Mouse (Mus musculus): ENCODE measurements at regions not wholly inside any gene's neighbourhood (a gene's known extent, or its start where the extent isn't known, plus 50 kb on each side); places are given as distances from the start of the nearest gene placed in this dataset.

- ATAC-seq (replicated peaks; ENCODE audit: low FRiP score) (no peak), DNase-seq (ENCODE audit: low spot score) (no peak)
- no peak overlapping the region for H3K4me2 ChIP-seq
- H3K4me1 ChIP-seq (replicated peaks; ENCODE audit: control insufficient read depth, insufficient read depth, low read length), result no peaks in the 10 kb centered on the region
- 90% methylated on average over 1 of the region's 1 CpGs for WGBS
- H3K27me3 ChIP-seq (replicated peaks; ENCODE audit: control insufficient read depth, insufficient read depth, low read length), result no peaks in the 10 kb centered on the region
- no peak overlapping the region for H3K9ac ChIP-seq (ENCODE audit: low read depth, low read length)
- no peaks in the 10 kb centered on the region for H3K9me3 ChIP-seq (ENCODE audit: control insufficient read depth, low read length)
- H3K4me3 ChIP-seq (ENCODE audit: low read depth, low read length), result no peak overlapping the region
- no peaks in the 10 kb centered on the region for H3K36me3 ChIP-seq (ENCODE audit: control insufficient read depth, insufficient read depth, low read length)
- H3K27ac ChIP-seq (ENCODE audit: low read depth, low read length), result no peak overlapping the region
Observed at GRCm38 (mm10) chr10:108051637-108052036, 110.4 kb upstream of the Ppp1r12a start.

- DNase-seq (ENCODE audit: low spot score), result no peak
- 86% methylated on average over 2 of the region's 2 CpGs for WGBS
- H3K4me1 ChIP-seq (replicated peaks; ENCODE audit: control insufficient read depth, insufficient read depth, low read length), result no peaks in the 10 kb centered on the region
- H3K27me3 ChIP-seq (replicated peaks; ENCODE audit: control insufficient read depth, insufficient read depth, low read length), result no peaks in the 10 kb centered on the region
- no peak overlapping the region for H3K4me3 ChIP-seq (ENCODE audit: low read depth, low read length)
- no peaks in the 10 kb centered on the region for H3K36me3 ChIP-seq (ENCODE audit: control insufficient read depth, insufficient read depth, low read length)
- no peak overlapping the region for H3K9ac ChIP-seq (ENCODE audit: low read depth, low read length)
- no peaks in the 10 kb centered on the region for H3K9me3 ChIP-seq (ENCODE audit: control insufficient read depth, low read length)
- no peak overlapping the region for H3K27ac ChIP-seq (ENCODE audit: low read depth, low read length)
- H3K4me2 ChIP-seq, result no peak overlapping the region
- no peak for ATAC-seq (replicated peaks; ENCODE audit: low FRiP score)
Observed at GRCm38 (mm10) chr10:108048426-108048825, 113.6 kb upstream of the Ppp1r12a start.

- Histone ChIP-seq H3K27me3 (replicated peaks; ENCODE audit: control insufficient read depth, insufficient read depth, low read length) (no peaks in the 10 kb centered on the region), H3K4me1 (replicated peaks; ENCODE audit: control insufficient read depth, insufficient read depth, low read length) (no peaks in the 10 kb centered on the region), H3K4me2 (no peak overlapping the region), H3K36me3 (ENCODE audit: control insufficient read depth, insufficient read depth, low read length) (no peaks in the 10 kb centered on the region), H3K9me3 (ENCODE audit: control insufficient read depth, low read length) (no peaks in the 10 kb centered on the region), H3K27ac (ENCODE audit: low read depth, low read length) (no peak overlapping the region), H3K9ac (ENCODE audit: low read depth, low read length) (no peak overlapping the region), H3K4me3 (ENCODE audit: low read depth, low read length) (no peak overlapping the region)
- ATAC-seq (replicated peaks; ENCODE audit: low FRiP score) (no peak), DNase-seq (ENCODE audit: low spot score) (no peak)
- 49% methylated on average over 2 of the region's 2 CpGs for WGBS
Observed at GRCm38 (mm10) chr10:108043519-108043918, 118.5 kb upstream of the Ppp1r12a start.

- no peaks in the 10 kb centered on the region for H3K36me3 ChIP-seq (ENCODE audit: control insufficient read depth, insufficient read depth, low read length)
- ATAC-seq (replicated peaks; ENCODE audit: low FRiP score) (no peak), DNase-seq (ENCODE audit: low spot score) (no peak)
- no peaks in the 10 kb centered on the region for H3K27me3 ChIP-seq (replicated peaks; ENCODE audit: control insufficient read depth, insufficient read depth, low read length)
- no peak overlapping the region for H3K4me2 ChIP-seq
- no peaks in the 10 kb centered on the region for H3K9me3 ChIP-seq (ENCODE audit: control insufficient read depth, low read length)
- no peak overlapping the region for H3K4me3 ChIP-seq (ENCODE audit: low read depth, low read length)
- H3K9ac ChIP-seq (ENCODE audit: low read depth, low read length), result no peak overlapping the region
- no peaks in the 10 kb centered on the region for H3K4me1 ChIP-seq (replicated peaks; ENCODE audit: control insufficient read depth, insufficient read depth, low read length)
- no peak overlapping the region for H3K27ac ChIP-seq (ENCODE audit: low read depth, low read length)
Observed at GRCm38 (mm10) chr10:108040027-108040426, 122.0 kb upstream of the Ppp1r12a start.

GRCm38 (mm10) chr10:108036486-108037109 lies 124.7 kb upstream of the Otogl start:
- no peak overlapping the region for H3K4me3 ChIP-seq (ENCODE audit: low read depth, low read length)
- no peaks in the 10 kb centered on the region for H3K4me1 ChIP-seq (replicated peaks; ENCODE audit: control insufficient read depth, insufficient read depth, low read length)
- no peaks in the 10 kb centered on the region for H3K27me3 ChIP-seq (replicated peaks; ENCODE audit: control insufficient read depth, insufficient read depth, low read length)
- no peak for DNase-seq (ENCODE audit: low spot score)
- no peak for ATAC-seq (replicated peaks; ENCODE audit: low FRiP score)
- H3K4me2 ChIP-seq, result no peak overlapping the region
- no peak overlapping the region for H3K27ac ChIP-seq (ENCODE audit: low read depth, low read length)
- no peaks in the 10 kb centered on the region for H3K36me3 ChIP-seq (ENCODE audit: control insufficient read depth, insufficient read depth, low read length)
- no peaks in the 10 kb centered on the region for H3K9me3 ChIP-seq (ENCODE audit: control insufficient read depth, low read length)
- WGBS, result 59% methylated on average over 3 of the region's 3 CpGs
- H3K9ac ChIP-seq (ENCODE audit: low read depth, low read length), result no peak overlapping the region

- no peak overlapping the region for H3K4me2 ChIP-seq
- H3K9ac ChIP-seq (ENCODE audit: low read depth, low read length), result no peak overlapping the region
- DNase-seq (ENCODE audit: low spot score) (no peak), ATAC-seq (replicated peaks; ENCODE audit: low FRiP score) (no peak)
- H3K4me3 ChIP-seq (ENCODE audit: low read depth, low read length), result no peak overlapping the region
- 93% methylated on average over 3 of the region's 3 CpGs for WGBS
- H3K27ac ChIP-seq (ENCODE audit: low read depth, low read length), result no peak overlapping the region
- H3K4me1 ChIP-seq (replicated peaks; ENCODE audit: control insufficient read depth, insufficient read depth, low read length), result no peaks in the 10 kb centered on the region
- H3K36me3 ChIP-seq (ENCODE audit: control insufficient read depth, insufficient read depth, low read length), result no peaks in the 10 kb centered on the region
- H3K27me3 ChIP-seq (replicated peaks; ENCODE audit: control insufficient read depth, insufficient read depth, low read length), result no peaks in the 10 kb centered on the region
- H3K9me3 ChIP-seq (ENCODE audit: control insufficient read depth, low read length), result no peaks in the 10 kb centered on the region
Observed at GRCm38 (mm10) chr10:108034068-108034467, 122.1 kb upstream of the Otogl start.

- 82% methylated on average over 1 of the region's 1 CpGs for WGBS
- H3K4me2 ChIP-seq, result no peak overlapping the region
- H3K36me3 ChIP-seq (ENCODE audit: control insufficient read depth, insufficient read depth, low read length), result no peaks in the 10 kb centered on the region
- no peak overlapping the region for H3K4me3 ChIP-seq (ENCODE audit: low read depth, low read length)
- no peaks in the 10 kb centered on the region for H3K27me3 ChIP-seq (replicated peaks; ENCODE audit: control insufficient read depth, insufficient read depth, low read length)
- H3K9ac ChIP-seq (ENCODE audit: low read depth, low read length), result no peak overlapping the region
- H3K27ac ChIP-seq (ENCODE audit: low read depth, low read length), result no peak overlapping the region
- H3K9me3 ChIP-seq (ENCODE audit: control insufficient read depth, low read length), result no peaks in the 10 kb centered on the region
- ATAC-seq (replicated peaks; ENCODE audit: low FRiP score), result peak; percentile 85
- no peaks in the 10 kb centered on the region for H3K4me1 ChIP-seq (replicated peaks; ENCODE audit: control insufficient read depth, insufficient read depth, low read length)
- DNase-seq (ENCODE audit: low spot score), result no peak
Observed at GRCm38 (mm10) chr10:108033317-108033795, 121.4 kb upstream of the Otogl start.

GRCm38 (mm10) chr10:108027506-108027905 lies 115.6 kb upstream of the Otogl start:
- H3K4me2 ChIP-seq, result no peak overlapping the region
- no peak overlapping the region for H3K4me3 ChIP-seq (ENCODE audit: low read depth, low read length)
- DNase-seq (ENCODE audit: low spot score) (no peak), ATAC-seq (replicated peaks; ENCODE audit: low FRiP score) (no peak)
- no peaks in the 10 kb centered on the region for H3K36me3 ChIP-seq (ENCODE audit: control insufficient read depth, insufficient read depth, low read length)
- H3K9ac ChIP-seq (ENCODE audit: low read depth, low read length), result no peak overlapping the region
- no peaks in the 10 kb centered on the region for H3K27me3 ChIP-seq (replicated peaks; ENCODE audit: control insufficient read depth, insufficient read depth, low read length)
- no peak overlapping the region for H3K27ac ChIP-seq (ENCODE audit: low read depth, low read length)
- H3K4me1 ChIP-seq (replicated peaks; ENCODE audit: control insufficient read depth, insufficient read depth, low read length), result no peaks in the 10 kb centered on the region
- WGBS, result 66% methylated on average over 2 of the region's 2 CpGs
- no peaks in the 10 kb centered on the region for H3K9me3 ChIP-seq (ENCODE audit: control insufficient read depth, low read length)

- no peak overlapping the region for H3K9ac ChIP-seq (ENCODE audit: low read depth, low read length)
- no peaks in the 10 kb centered on the region for H3K36me3 ChIP-seq (ENCODE audit: control insufficient read depth, insufficient read depth, low read length)
- no peak overlapping the region for H3K4me2 ChIP-seq
- H3K27ac ChIP-seq (ENCODE audit: low read depth, low read length), result no peak overlapping the region
- ATAC-seq (replicated peaks; ENCODE audit: low FRiP score) (0 out of 2 replicates have a peak, but pooled peaks have one; percentile 5), DNase-seq (ENCODE audit: low spot score) (no peak)
- no peaks in the 10 kb centered on the region for H3K27me3 ChIP-seq (replicated peaks; ENCODE audit: control insufficient read depth, insufficient read depth, low read length)
- H3K9me3 ChIP-seq (ENCODE audit: control insufficient read depth, low read length), result no peaks in the 10 kb centered on the region
- H3K4me3 ChIP-seq (ENCODE audit: low read depth, low read length), result no peak overlapping the region
- WGBS, result 57% methylated on average over 6 of the region's 6 CpGs
- H3K4me1 ChIP-seq (replicated peaks; ENCODE audit: control insufficient read depth, insufficient read depth, low read length), result no peaks in the 10 kb centered on the region
Observed at GRCm38 (mm10) chr10:108024227-108024626, 112.3 kb upstream of the Otogl start.

Measured in liver, embryonic 11.5 days (tissue).